8 mouse cellular contexts compared by ENCODE assay signal in genomic region chr7:84355619-84356570, GRCm38 (mm10). TPM values are rescaled to one million over a fixed set of nuclear protein-coding genes. Genes with fewer than 3 reads are reported as not detected.
A peak's percentile ranks its signal among the peaks of the same experiment; 100 is the strongest.
DNase-seq lines count a peak whose midpoint lies in the region; ATAC-seq and TF ChIP-seq lines count a peak whose summit lies in the region.

No protein-coding gene starts in this region.

- no peak overlapping the region for H3K4me2 ChIP-seq in lung, embryonic 15.5 days

- H3K27ac ChIP-seq in lung, embryonic 15.5 days, result no peak overlapping the region

- peak; percentile 43 for DNase-seq in WW6 (ENCODE audit: low read depth, low spot score)
- peak; percentile 56 to 72 for DNase-seq in cerebellum, postnatal 25 days
- DNase-seq in kidney, postnatal 4 days, result peak; percentile 77 to 85
- peak; percentile 68 for DNase-seq in retina, embryonic 14.5 days (ENCODE audit: low spot score)
- DNase-seq in spleen, postnatal 36 days (ENCODE audit: low spot score in 2 of 2), result no peak

- no peaks in the 10 kb centered on the region for H3K36me3 ChIP-seq in E14TG2a.4 (ENCODE audit: insufficient read depth, low read length)
- H3K36me3 ChIP-seq in lung, embryonic 15.5 days, result no peaks in the 10 kb centered on the region

- peak; percentile 34; the same call in 1 of the 2 replicates for ATAC-seq in granulocyte monocyte progenitor cell, adult 5-6 weeks (replicated peaks; ENCODE audit: poor library complexity, severe bottlenecking)
- peak; percentile 72; the same call in 1 of the 2 replicates for ATAC-seq in lung, embryonic 15.5 days (ENCODE audit: borderline replicate concordance, extremely low read depth, low FRiP score, low TSS enrichment)

- TF ChIP-seq CTCF in E14TG2a.4 (conservative IDR thresholded peaks at IDR 0.05; ENCODE audit: low read length), result peak; percentile 71

- H3K9ac ChIP-seq in lung, embryonic 15.5 days, result no peak overlapping the region

- no peaks in the 10 kb centered on the region for H3K9me3 ChIP-seq in E14TG2a.4 (ENCODE audit: low read length)
- no peaks in the 10 kb centered on the region for H3K9me3 ChIP-seq in lung, embryonic 15.5 days

- no peak overlapping the region for H3K4me3 ChIP-seq in E14TG2a.4 (replicated peaks; ENCODE audit: low read length)
- no peak overlapping the region for H3K4me3 ChIP-seq in lung, embryonic 15.5 days

- peaks cover 12% of the 10 kb centered on the region for H3K4me1 ChIP-seq in E14TG2a.4 (replicated peaks; ENCODE audit: low read depth, low read length)
- H3K4me1 ChIP-seq in lung, embryonic 15.5 days, result peaks cover 8% of the 10 kb centered on the region

- H3K27me3 ChIP-seq in E14TG2a.4 (ENCODE audit: insufficient read depth, low read length), result no peaks in the 10 kb centered on the region
- no peaks in the 10 kb centered on the region for H3K27me3 ChIP-seq in lung, embryonic 15.5 days

- WGBS in lung, embryonic 15.5 days, result 47% methylated on average over 10 of the region's 10 CpGs

RNA-seq across cellular contexts. Expression of gene Arnt2, which starts 54.1 kb away (rescaled TPM):
- not detected in 2 replicates for total RNA-seq in granulocyte monocyte progenitor cell, adult 5-6 weeks (2014; fragmentation: Nextera tagmentation)
- total RNA-seq in granulocyte monocyte progenitor cell, adult 5-6 weeks (2017), result not detected in 2 replicates
- 8.4 and 8.7 TPM in 2 replicates for polyA plus RNA-seq in lung, embryonic 15.5 days (2015; fragmentation: Nextera tagmentation; extraction: Ambion mirVana)

Comparison
In these comparisons a context has a peak if more than half of its experiments do, and no peak if none do; other contexts are left out.
1. DNase-seq: peak in WW6 (single experiment), cerebellum, postnatal 25 days (2 of 2), kidney, postnatal 4 days (2 of 2) and retina, embryonic 14.5 days (single experiment); none in spleen, postnatal 36 days (0 of 2).